Mouse (Mus musculus) MEL (cell line): ENCODE data around the gene Ece2. TPM values are rescaled to one million over a fixed set of nuclear protein-coding genes. Genes with fewer than 3 reads are reported as not detected.
A peak's percentile ranks its signal among the peaks of the same experiment; 100 is the strongest.

ENCODE experiments used
- DNase-seq: peaks from one replicate; pipeline ENCODE4 v3.0.0; 2011; ENCODE audit warnings: low read depth, low spot score
- H3K27ac ChIP-seq: 2 replicates; pipeline ENCODE4 v1.5.1; 2012; ENCODE audit warnings: low read depth, mild to moderate bottlenecking, control low read depth, low read length, moderate library complexity; ENCODE audit not compliant: control insufficient read depth
- H3K27me3 ChIP-seq, 2 experiments: fragments of 150-350 bp in 1 of 2; sonication (generic) in 1 of 2; 2 replicates each; pipeline ENCODE4 v1.6.1; 2012; ENCODE audit warnings: low read length in 2 of 2, mild to moderate bottlenecking in 2 of 2, improper control_type of control experiment in 1 of 2, moderate library complexity in 1 of 2; ENCODE audit not compliant: insufficient read depth in 2 of 2, control insufficient read depth in 1 of 2
- H3K36me3 ChIP-seq, 2 experiments: 2 replicates each; pipeline ENCODE4 v1.6.1; 2012 to 2014; ENCODE audit warnings: low read length in 2 of 2, improper control_type of control experiment in 1 of 2, inconsistent platforms in 1 of 2, mild to moderate bottlenecking in 1 of 2; ENCODE audit not compliant: insufficient read depth in 2 of 2, control insufficient read depth in 1 of 2
- H3K4me1 ChIP-seq, 2 experiments: fragments of 150-350 bp in 1 of 2; sonication (generic) in 1 of 2; 2 replicates each; pipeline ENCODE4 v1.6.1; 2012; ENCODE audit warnings: low read length in 2 of 2, improper control_type of control experiment in 1 of 2, mild to moderate bottlenecking in 1 of 2; ENCODE audit not compliant: insufficient read depth in 2 of 2, control insufficient read depth in 1 of 2
- H3K4me3 ChIP-seq, 2 experiments: fragments of 150-350 bp in 1 of 2; sonication (generic) in 1 of 2; 2 replicates each; pipeline ENCODE4 v1.5.1; 2012; ENCODE audit warnings: low read depth in 2 of 2, low read length in 2 of 2, mild to moderate bottlenecking in 2 of 2, moderate library complexity in 2 of 2, control low read depth in 1 of 2, improper control_type of control experiment in 1 of 2; ENCODE audit not compliant: control insufficient read depth in 1 of 2, insufficient read depth in 1 of 2
- H3K79me2 ChIP-seq: 2 replicates; pipeline ENCODE4 v1.6.1; 2012; ENCODE audit warnings: mild to moderate bottlenecking, low read length, moderate library complexity; ENCODE audit not compliant: control insufficient read depth, poor library complexity, insufficient read depth
- H3K9ac ChIP-seq: 2 replicates; pipeline ENCODE4 v1.6.1; 2012; ENCODE audit warnings: low read depth, mild to moderate bottlenecking, control low read depth, low read length, moderate library complexity; ENCODE audit not compliant: control insufficient read depth, poor library complexity, severe bottlenecking
- H3K9me3 ChIP-seq: fragments of 150-350 bp; sonication (generic); replicated peaks from 2 replicates; pipeline ENCODE4 v1.6.1; 2012; ENCODE audit warnings: mild to moderate bottlenecking, low read length, improper control_type of control experiment, moderate library complexity; ENCODE audit not compliant: insufficient read depth
- BHLHE40 ChIP-seq: IDR thresholded peaks from 2 replicates; pipeline ENCODE4 v1.6.1; 2012; ENCODE audit warnings: low read depth, mild to moderate bottlenecking, inconsistent platforms, low read length, improper control_type of control experiment, borderline replicate concordance
- CHD2 ChIP-seq: IDR thresholded peaks from 2 replicates; pipeline ENCODE4 v1.6.1; 2011; ENCODE audit warnings: low read length, improper control_type of control experiment
- CTCF ChIP-seq, 3 experiments: IDR thresholded peaks in 2 of 3; conservative IDR thresholded peaks in 1 of 3; 2 replicates each; pipeline ENCODE4 v1.5.1; 2011 to 2012; ENCODE audit warnings: low read length in 3 of 3, low read depth in 2 of 3, mild to moderate bottlenecking in 2 of 3, improper control_type of control experiment in 1 of 3, inconsistent platforms in 1 of 3, mixed read lengths in 1 of 3, moderate library complexity in 1 of 3; ENCODE audit not compliant: control insufficient read depth in 1 of 3, insufficient read depth in 1 of 3, poor library complexity in 1 of 3, severe bottlenecking in 1 of 3
- ELF1 ChIP-seq: IDR thresholded peaks from 2 replicates; pipeline ENCODE4 v1.6.1; 2014; ENCODE audit warnings: low read depth, mild to moderate bottlenecking, inconsistent platforms, low read length, improper control_type of control experiment, moderate library complexity
- ETS1 ChIP-seq: IDR thresholded peaks from 2 replicates; pipeline ENCODE4 v1.6.1; 2012; ENCODE audit warnings: low read depth, mild to moderate bottlenecking, inconsistent platforms, low read length, improper control_type of control experiment, moderate library complexity
- GABPA ChIP-seq: IDR thresholded peaks from 2 replicates; pipeline ENCODE4 v1.6.1; 2012; ENCODE audit warnings: low read depth, mild to moderate bottlenecking, inconsistent platforms, low read length, improper control_type of control experiment, moderate library complexity
- HCFC1 ChIP-seq: IDR thresholded peaks from 2 replicates; pipeline ENCODE4 v1.6.1; 2012; ENCODE audit warnings: low read depth, mild to moderate bottlenecking, inconsistent platforms, low read length, improper control_type of control experiment, moderate library complexity
- KAT2A ChIP-seq: conservative IDR thresholded peaks from 2 replicates; pipeline ENCODE4 v1.6.1; 2012; ENCODE audit warnings: low read depth, low read length, improper control_type of control experiment, inconsistent platforms
- MAX ChIP-seq: IDR thresholded peaks from 2 replicates; pipeline ENCODE4 v1.6.1; 2011; ENCODE audit warnings: low read length, improper control_type of control experiment
- MXI1 ChIP-seq: IDR thresholded peaks from 2 replicates; pipeline ENCODE4 v1.6.1; 2011; ENCODE audit warnings: mild to moderate bottlenecking, low read depth, low read length, improper control_type of control experiment
- MYC ChIP-seq: IDR thresholded peaks from 2 replicates; pipeline ENCODE4 v1.6.1; 2011; ENCODE audit warnings: low read depth, mild to moderate bottlenecking, low read length, improper control_type of control experiment, moderate library complexity
- NELFE ChIP-seq: IDR thresholded peaks from 2 replicates; pipeline ENCODE4 v1.6.1; 2011; ENCODE audit warnings: low read depth, low read length, improper control_type of control experiment
- POLR2A ChIP-seq, 2 experiments: IDR thresholded peaks; 2 replicates each; pipeline ENCODE4 v1.6.1; 2011 to 2012; ENCODE audit warnings: low read length in 2 of 2, mild to moderate bottlenecking in 2 of 2, control low read depth in 1 of 2, improper control_type of control experiment in 1 of 2, low read depth in 1 of 2, moderate library complexity in 1 of 2; ENCODE audit not compliant: control insufficient read depth in 1 of 2, insufficient read depth in 1 of 2, poor library complexity in 1 of 2
- POLR2AphosphoS2 ChIP-seq: IDR thresholded peaks from 2 replicates; pipeline ENCODE4 v1.6.1; 2011; ENCODE audit warnings: low read length, improper control_type of control experiment
- POLR2AphosphoS5 ChIP-seq: IDR thresholded peaks from 2 replicates; pipeline ENCODE4 v1.6.1; 2012; ENCODE audit warnings: low read depth, borderline replicate concordance, mild to moderate bottlenecking, inconsistent platforms, low read length, moderate library complexity, mixed read lengths
- RAD21 ChIP-seq: IDR thresholded peaks from 2 replicates; pipeline ENCODE4 v1.6.1; 2011; ENCODE audit warnings: mild to moderate bottlenecking, low read depth, low read length, improper control_type of control experiment
- SIN3A ChIP-seq: IDR thresholded peaks from 2 replicates; pipeline ENCODE4 v1.6.1; 2012; ENCODE audit warnings: low read length, improper control_type of control experiment, inconsistent platforms
- SMC3 ChIP-seq: IDR thresholded peaks from 2 replicates; pipeline ENCODE4 v1.6.1; 2011; ENCODE audit warnings: low read depth, low read length, improper control_type of control experiment
- TBP ChIP-seq: IDR thresholded peaks from 2 replicates; pipeline ENCODE4 v1.8.0; 2011; ENCODE audit warnings: low read depth, low read length, improper control_type of control experiment
- TCF12 ChIP-seq: IDR thresholded peaks from 2 replicates; pipeline ENCODE4 v1.6.1; 2014; ENCODE audit warnings: low read depth, mild to moderate bottlenecking, inconsistent platforms, low read length, improper control_type of control experiment, moderate library complexity
- USF1 ChIP-seq: IDR thresholded peaks from 2 replicates; pipeline ENCODE4 v1.6.1; 2014; ENCODE audit warnings: low read depth, mild to moderate bottlenecking, inconsistent platforms, low read length, improper control_type of control experiment, moderate library complexity
- ZMIZ1 ChIP-seq: IDR thresholded peaks from 2 replicates; pipeline ENCODE4 v1.6.1; 2012; ENCODE audit warnings: low read depth, mild to moderate bottlenecking, inconsistent platforms, low read length, improper control_type of control experiment, moderate library complexity
- polyA plus RNA-seq, 2 experiments: library from polyadenylated mRNA; stranded (reverse) in 1 of 2; unstranded in 1 of 2; fragments of >175 nt in 1 of 2; fragments of >200 nt in 1 of 2; gene quantifications; 2 replicates each; pipeline versions ENCODE4 v1.2.1 to v1.2.4; 2012; ENCODE audit warnings: low replicate concordance in 2 of 2, low read depth in 1 of 2; ENCODE audit not compliant: insufficient read length in 2 of 2, insufficient read depth in 1 of 2, missing spikeins in 1 of 2
- total RNA-seq: library from RNA; depleted of rRNA; stranded (reverse); fragments of 300-350 nt; gene quantifications from 2 replicates; pipeline ENCODE4 v1.2.3, GENCODE M21; 2012

Gene Ece2
- total and polyA plus RNA-seq, 3 experiments: 4.9 to 7.4 TPM; not detected in 1

GRCm38 (mm10) chr16:20611357-20612227, 18.0 kb upstream of the Ece2 start, which contains the start of the genes Eef1akmt4, Gm49333 and Alg3:
TSS of gene Eef1akmt4 (plus strand) at chr16:20611593.
TSS of gene Gm49333 (plus strand) at chr16:20611610.
TSS of gene Alg3 (minus strand) at chr16:20611735.
- Histone ChIP-seq H3K27ac (peak within 1 kb of the TSS; percentile 90), H3K79me2 (peaks cover 24% of the 10 kb centered on the region)

GRCm38 (mm10) chr16:20619541-20620398, 9.9 kb upstream of the Ece2 start:
- peaks cover 0 to 11% of the 10 kb centered on the region in 2 experiments; a peak in 2 of 4 replicates for H3K36me3 ChIP-seq
- H3K4me3 ChIP-seq: no peak overlapping the region
- H3K9ac ChIP-seq: no peak overlapping the region
- peaks cover 4% of the 10 kb centered on the region; the same call in 1 of the 2 replicates for H3K79me2 ChIP-seq
- no peak for TF ChIP-seq CHD2
- TF ChIP-seq SIN3A: peak; percentile 57; the same call in 1 of the 2 replicates
- TF ChIP-seq MXI1: peak; percentile 81
- no peak for TF ChIP-seq POLR2A (IDR thresholded peaks at IDR 0.05; ENCODE audit: control insufficient read depth in 1 of 2, insufficient read depth in 1 of 2, low read depth in 1 of 2, low read length in 2 of 2, poor library complexity in 1 of 2)
- no peaks in the 10 kb centered on the region for H3K9me3 ChIP-seq
- no peaks in the 10 kb centered on the region; a peak in 1 of 4 replicates for H3K27me3 ChIP-seq
- H3K27ac ChIP-seq: no peak overlapping the region
- peak; percentile 32 for DNase-seq
- peaks cover 0 to 8% of the 10 kb centered on the region in 2 experiments; a peak in 2 of 4 replicates for H3K4me1 ChIP-seq

More at GRCm38 (mm10) chr16:20611357-20612227, 18.0 kb upstream of the Ece2 start, which contains the start of the genes Eef1akmt4, Gm49333 and Alg3:
- Histone ChIP-seq H3K27me3 (no peaks in the 10 kb centered on the region), H3K4me1 (no peaks in the 10 kb centered on the region; a peak in 1 of 4 replicates), H3K4me3 (peak within 1 kb of the TSS; percentile 91 to 95), H3K9ac (peak within 1 kb of the TSS; percentile 99), H3K36me3 (peaks cover 0 to 10% of the 10 kb centered on the region in 2 experiments; a peak in 1 of 4 replicates), H3K9me3 (no peaks in the 10 kb centered on the region)
- TF ChIP-seq KAT2A: no peak
- peak; percentile 99 for TF ChIP-seq SIN3A
- TF ChIP-seq MAX: peak; percentile 99
- peak; percentile 30; the same call in 1 of the 2 replicates for TF ChIP-seq ELF1
- TF ChIP-seq MYC: peak; percentile 100
- TF ChIP-seq RAD21: no peak
- TF ChIP-seq POLR2AphosphoS5: no peak
- peak; percentile 64; the same call in 1 of the 2 replicates for TF ChIP-seq ETS1
- TF ChIP-seq POLR2A (IDR thresholded peaks at IDR 0.05; ENCODE audit: control insufficient read depth in 1 of 2, insufficient read depth in 1 of 2, low read depth in 1 of 2, low read length in 2 of 2, poor library complexity in 1 of 2): peak; percentile 70 to 87; a peak in 3 of 4 replicates
- no peak for TF ChIP-seq SMC3
- TF ChIP-seq HCFC1: peak; percentile 81
- TF ChIP-seq TBP: peak; percentile 92
- no peak for TF ChIP-seq CTCF (IDR thresholded peaks at IDR 0.05 in 2 of 3, conservative IDR thresholded peaks at IDR 0.05 in 1 of 3; ENCODE audit: control insufficient read depth in 1 of 3, insufficient read depth in 1 of 3, low read depth in 2 of 3, low read length in 3 of 3, poor library complexity in 1 of 3, severe bottlenecking in 1 of 3)
- no peak for TF ChIP-seq CHD2
- no peak for TF ChIP-seq GABPA
- TF ChIP-seq ZMIZ1: 0 out of 2 replicates have a peak, but pooled peaks have one; percentile 19
- peak; percentile 57; the same call in 1 of the 2 replicates for TF ChIP-seq BHLHE40
- TF ChIP-seq MXI1: peak; percentile 99
- peak; percentile 38; the same call in 1 of the 2 replicates for TF ChIP-seq TCF12
- peak; percentile 51; the same call in 1 of the 2 replicates for TF ChIP-seq POLR2AphosphoS2
- peak; percentile 74 for TF ChIP-seq NELFE
- TF ChIP-seq USF1: no peak
- DNase-seq: peak; percentile 98
